Mouse (Mus musculus) limb, embryonic 10.5 days (tissue): Measurements from ENCODE around the gene Pole4. TPM values are rescaled to one million over a fixed set of nuclear protein-coding genes. Genes with fewer than 3 reads are reported as not detected.
A peak's percentile ranks its signal among the peaks of the same experiment; 100 is the strongest.

ENCODE experiments used
- DNase-seq: peaks from one replicate; pipeline ENCODE4 v3.0.0-alpha.2; 2017; ENCODE audit warnings: low spot score
- H3K27ac ChIP-seq: fragments of 300-500 bp; sonication (generic); 2 replicates; pipeline ENCODE4 v1.5.1; 2016; ENCODE audit warnings: mild to moderate bottlenecking
- H3K27me3 ChIP-seq: fragments of 300-500 bp; sonication (generic); 2 replicates; pipeline ENCODE4 v1.6.1; 2016; ENCODE audit warnings: low read depth, mild to moderate bottlenecking; ENCODE audit not compliant: poor library complexity, severe bottlenecking
- H3K36me3 ChIP-seq: fragments of 300-500 bp; sonication (generic); 2 replicates; pipeline ENCODE4 v1.6.1; 2016; ENCODE audit warnings: mild to moderate bottlenecking, moderate library complexity
- H3K4me1 ChIP-seq: fragments of 300-500 bp; sonication (generic); 2 replicates; pipeline ENCODE4 v1.6.1; 2016
- H3K4me3 ChIP-seq: fragments of 300-500 bp; sonication (generic); 2 replicates; pipeline ENCODE4 v1.5.1; 2016; ENCODE audit warnings: mild to moderate bottlenecking, moderate library complexity
- H3K9me3 ChIP-seq: fragments of 300-500 bp; sonication (generic); replicated peaks from 2 replicates; pipeline ENCODE4 v1.6.1; 2016; ENCODE audit warnings: mild to moderate bottlenecking
- WGBS: fragments of 180-500 bp; shearing (Covaris S2); methylation state at CpG from one replicate; pipeline ENCODE4 v1.1.7; 2016; 5-methylcytosine and 5-hydroxymethylcytosine counted together
- polyA plus RNA-seq: library from polyadenylated mRNA; unstranded; fragments of >200 nt; fragmentation: Nextera tagmentation; extraction: Ambion mirVana; gene quantifications from 2 replicates; pipeline ENCODE4 v1.2.1, GENCODE M21; 2016

The Pole4 gene
- polyA plus RNA-seq, 1 experiment from 2014 or later: 92.5 TPM

DNA sequence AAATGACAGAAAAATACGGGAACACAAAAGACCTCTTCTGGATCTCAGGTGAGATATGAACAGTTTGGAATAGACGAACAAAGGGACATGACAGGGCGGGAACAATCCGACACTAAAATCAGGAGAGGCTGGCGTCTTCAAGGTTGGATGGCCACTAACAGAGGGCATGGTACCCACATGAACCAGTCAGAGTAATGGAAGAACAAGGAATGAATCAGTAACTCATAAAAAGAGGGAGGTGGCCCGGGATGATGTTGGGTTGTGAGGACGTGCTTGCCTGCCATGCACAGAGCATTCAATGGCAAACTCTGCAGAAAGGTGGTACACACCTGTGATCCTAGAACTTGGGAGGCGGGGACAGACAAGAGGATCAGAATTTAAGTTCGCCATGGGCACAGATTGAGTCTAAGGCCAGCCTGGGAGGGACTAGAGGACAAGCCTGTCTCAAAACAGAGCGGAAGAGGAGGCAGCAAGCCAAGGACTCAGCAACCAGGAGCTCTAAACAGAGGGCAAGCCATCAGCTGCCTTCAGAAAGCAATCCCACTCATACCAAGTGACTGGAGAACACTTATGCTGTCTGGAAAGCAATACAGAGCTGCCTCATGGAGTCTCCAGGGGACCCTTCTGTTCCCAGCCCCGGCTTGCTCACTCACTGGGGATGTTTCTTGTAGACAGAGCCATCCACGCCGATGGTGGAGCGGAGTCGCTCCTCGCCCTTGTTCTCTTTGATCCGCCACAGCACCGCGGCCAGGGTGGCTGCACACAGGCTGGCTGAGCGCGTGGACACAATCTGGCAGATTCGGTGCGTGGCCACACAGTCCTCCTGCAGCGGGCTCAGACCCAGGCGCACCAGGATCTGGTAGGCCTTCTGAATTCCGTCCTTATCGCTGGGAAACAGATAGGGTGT lies 32.7 kb upstream of the Pole4 start:
- whole genome bisulfite sequencing: 95% methylated on average over 27 of the region's 27 CpGs
- Histone ChIP-seq H3K9me3 (no peaks in the 10 kb centered on the region), H3K4me1 (no peaks in the 10 kb centered on the region), H3K4me3 (no peak overlapping the region), H3K36me3 (peaks cover 87% of the 10 kb centered on the region), H3K27ac (no peak overlapping the region), H3K27me3 (no peaks in the 10 kb centered on the region)
- no peak for DNase-seq

GRCm38 (mm10) chr6:82736626-82737600 lies 31.7 kb upstream of the Pole4 start:
- Histone ChIP-seq H3K4me3 (no peak overlapping the region), H3K36me3 (peaks cover 83% of the 10 kb centered on the region)
- WGBS: 94% methylated on average over 25 of the region's 25 CpGs

GRCm38 (mm10) chr6:82735347-82735746 lies 30.2 kb upstream of the Pole4 start:
- no peaks in the 10 kb centered on the region for H3K4me1 ChIP-seq
- H3K36me3 ChIP-seq: peaks cover 89% of the 10 kb centered on the region
- H3K9me3 ChIP-seq: no peaks in the 10 kb centered on the region
- no peak overlapping the region for H3K4me3 ChIP-seq
- no peak for DNase-seq
- 92% methylated on average over 7 of the region's 7 CpGs for WGBS
- no peak overlapping the region for H3K27ac ChIP-seq
- H3K27me3 ChIP-seq: no peaks in the 10 kb centered on the region

More at GRCm38 (mm10) chr6:82736626-82737600, 31.7 kb upstream of the Pole4 start:
- no peaks in the 10 kb centered on the region for H3K27me3 ChIP-seq
- no peaks in the 10 kb centered on the region for H3K9me3 ChIP-seq
- DNase-seq: no peak
- no peak overlapping the region for H3K27ac ChIP-seq
- H3K4me1 ChIP-seq: no peaks in the 10 kb centered on the region

- no peak overlapping the region for H3K4me3 ChIP-seq
- no peaks in the 10 kb centered on the region for H3K27me3 ChIP-seq
- peaks cover 93% of the 10 kb centered on the region for H3K36me3 ChIP-seq
- no peak for DNase-seq
- no peak overlapping the region for H3K27ac ChIP-seq
- H3K4me1 ChIP-seq: peaks cover 2% of the 10 kb centered on the region; the same call in 1 of the 2 replicates
- WGBS: 94% methylated on average over 21 of the region's 21 CpGs
- H3K9me3 ChIP-seq: no peaks in the 10 kb centered on the region
Observed at GRCm38 (mm10) chr6:82728635-82729034, 23.5 kb upstream of the Pole4 start.

- DNase-seq: no peak
- H3K27me3 ChIP-seq: no peaks in the 10 kb centered on the region
- peaks cover 85% of the 10 kb centered on the region for H3K36me3 ChIP-seq
- peaks cover 10% of the 10 kb centered on the region for H3K4me1 ChIP-seq
- no peaks in the 10 kb centered on the region for H3K9me3 ChIP-seq
- H3K27ac ChIP-seq: no peak overlapping the region
- no peak overlapping the region for H3K4me3 ChIP-seq
- 95% methylated on average over 13 of the region's 13 CpGs for WGBS
Observed at GRCm38 (mm10) chr6:82727206-82727605, 22.0 kb upstream of the Pole4 start.

GRCm38 (mm10) chr6:82723321-82723720 lies 18.2 kb upstream of the Pole4 start:
- H3K4me3 ChIP-seq: no peak overlapping the region
- 56% methylated on average over 5 of the region's 5 CpGs for WGBS
- H3K36me3 ChIP-seq: peaks cover 47% of the 10 kb centered on the region
- no peaks in the 10 kb centered on the region for H3K9me3 ChIP-seq
- H3K27me3 ChIP-seq: no peaks in the 10 kb centered on the region
- peaks cover 10% of the 10 kb centered on the region for H3K4me1 ChIP-seq
- H3K27ac ChIP-seq: peak overlapping the region; percentile 76
- DNase-seq: no peak

DNA sequence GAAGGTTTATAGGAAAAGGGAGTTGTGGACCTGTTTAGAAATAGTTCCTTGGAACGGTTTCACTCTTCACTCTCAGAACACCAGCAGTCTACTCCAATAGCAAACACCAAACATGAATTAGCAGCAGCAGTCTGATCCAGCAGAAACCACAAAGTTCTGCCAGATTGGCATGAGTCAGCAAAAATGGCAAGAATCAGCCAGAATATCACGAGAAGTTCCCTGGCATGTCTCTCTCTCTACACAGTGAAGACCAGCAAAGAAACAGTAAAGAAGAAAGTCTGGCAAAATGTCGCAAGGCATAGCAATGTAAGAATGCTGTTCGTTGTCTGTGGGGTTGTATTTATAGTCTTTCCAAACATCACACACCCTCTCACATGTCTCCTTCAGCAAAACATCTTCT lies 11.0 kb upstream of the Pole4 start:
- Histone ChIP-seq H3K36me3 (no peaks in the 10 kb centered on the region), H3K9me3 (no peaks in the 10 kb centered on the region), H3K27ac (no peak overlapping the region), H3K4me1 (no peaks in the 10 kb centered on the region), H3K4me3 (no peak overlapping the region), H3K27me3 (no peaks in the 10 kb centered on the region)
- WGBS: 90% methylated on average over 4 of the region's 4 CpGs
- DNase-seq: no peak

DNA sequence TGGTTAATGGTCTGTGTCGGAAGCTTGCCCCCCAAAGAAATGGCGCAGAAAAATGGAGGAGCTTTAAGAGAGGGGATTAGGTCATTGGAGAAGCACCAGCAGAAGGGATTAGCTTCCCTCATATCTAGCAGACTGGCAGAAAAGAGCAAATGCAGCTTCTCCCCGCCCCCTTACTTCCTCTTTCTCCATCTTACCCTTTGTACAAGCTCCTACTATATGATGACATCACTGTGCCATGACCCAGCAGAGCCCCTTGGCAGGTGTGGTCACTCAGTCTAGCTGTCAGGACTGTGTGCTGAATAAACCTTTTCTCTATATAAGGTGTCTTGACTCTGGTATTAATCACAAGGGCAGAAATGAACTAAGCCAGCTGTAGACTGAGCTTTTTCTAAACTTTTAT lies 10.5 kb upstream of the Pole4 start:
- Histone ChIP-seq H3K36me3 (no peaks in the 10 kb centered on the region), H3K27ac (no peak overlapping the region), H3K4me1 (no peaks in the 10 kb centered on the region), H3K4me3 (no peak overlapping the region), H3K27me3 (no peaks in the 10 kb centered on the region), H3K9me3 (no peaks in the 10 kb centered on the region)
- no peak for DNase-seq
- WGBS: 97% methylated on average over 3 of the region's 3 CpGs

DNA sequence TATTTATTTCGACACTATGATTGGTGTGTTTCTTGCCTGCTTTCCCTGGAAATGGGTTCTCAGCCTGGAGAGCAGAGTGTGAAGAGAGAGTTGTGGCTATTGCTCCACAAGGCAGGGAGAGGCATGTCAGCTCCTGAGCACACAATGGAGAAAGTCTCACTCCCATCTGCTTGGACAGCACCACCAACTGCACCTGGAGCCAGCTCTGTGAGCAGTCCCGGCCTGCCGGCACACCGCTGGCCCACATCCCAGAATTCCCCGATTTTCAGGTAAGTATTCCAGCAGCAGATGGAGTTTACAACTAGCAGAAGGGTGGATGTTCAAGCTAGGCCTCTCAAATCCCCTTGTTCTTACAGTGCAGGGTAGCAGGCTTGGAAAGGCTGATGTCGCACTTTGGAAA lies 10.1 kb upstream of the Pole4 start:
- Histone ChIP-seq H3K27me3 (no peaks in the 10 kb centered on the region), H3K36me3 (no peaks in the 10 kb centered on the region), H3K4me1 (no peaks in the 10 kb centered on the region), H3K27ac (no peak overlapping the region), H3K4me3 (no peak overlapping the region), H3K9me3 (no peaks in the 10 kb centered on the region)
- WGBS: 89% methylated on average over 6 of the region's 6 CpGs
- DNase-seq: no peak

- WGBS: 94% methylated on average over 5 of the region's 5 CpGs
- no peaks in the 10 kb centered on the region for H3K27me3 ChIP-seq
- no peaks in the 10 kb centered on the region for H3K9me3 ChIP-seq
- H3K27ac ChIP-seq: no peak overlapping the region
- H3K4me1 ChIP-seq: no peaks in the 10 kb centered on the region
- no peaks in the 10 kb centered on the region for H3K36me3 ChIP-seq
- DNase-seq: no peak
- no peak overlapping the region for H3K4me3 ChIP-seq
Observed at GRCm38 (mm10) chr6:82714841-82715240, 9.7 kb upstream of the Pole4 start.

- no peak overlapping the region for H3K4me3 ChIP-seq
- H3K9me3 ChIP-seq: no peaks in the 10 kb centered on the region
- no peaks in the 10 kb centered on the region for H3K4me1 ChIP-seq
- WGBS: 16% methylated on average over 3 of the region's 3 CpGs
- peak; percentile 80 for DNase-seq
- H3K27ac ChIP-seq: no peak overlapping the region
- H3K27me3 ChIP-seq: no peaks in the 10 kb centered on the region
- H3K36me3 ChIP-seq: no peaks in the 10 kb centered on the region
Observed at GRCm38 (mm10) chr6:82714243-82714642, 9.1 kb upstream of the Pole4 start.

DNA sequence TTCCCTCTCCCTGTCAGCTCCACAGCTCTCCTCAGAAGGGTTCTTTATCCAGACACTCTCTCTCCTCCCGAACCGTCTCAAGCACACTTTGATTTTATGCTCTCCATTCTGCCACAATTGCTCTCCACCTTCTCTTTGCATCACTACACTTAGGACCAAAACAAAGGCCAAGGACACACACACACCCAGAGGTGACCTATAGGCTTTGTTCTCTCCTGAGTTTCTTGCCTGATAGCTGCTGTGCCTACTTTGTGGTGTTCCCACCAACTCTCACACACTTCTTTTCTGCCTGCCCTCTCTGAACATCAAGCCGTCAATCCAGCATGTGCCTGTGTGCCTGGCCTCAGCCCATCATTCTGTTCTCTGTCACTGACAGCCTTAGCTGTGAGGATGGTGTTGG lies 2.6 kb upstream of the Pole4 start:
- H3K4me1 ChIP-seq: no peaks in the 10 kb centered on the region
- 81% methylated on average over 3 of the region's 3 CpGs for WGBS
- H3K4me3 ChIP-seq: no peak overlapping the region
- no peaks in the 10 kb centered on the region for H3K27me3 ChIP-seq
- no peaks in the 10 kb centered on the region for H3K36me3 ChIP-seq
- no peak overlapping the region for H3K27ac ChIP-seq
- no peak for DNase-seq
- no peaks in the 10 kb centered on the region for H3K9me3 ChIP-seq

- no peaks in the 10 kb centered on the region for H3K9me3 ChIP-seq
- WGBS: 92% methylated on average over 10 of the region's 10 CpGs
- H3K36me3 ChIP-seq: no peaks in the 10 kb centered on the region
- H3K4me1 ChIP-seq: no peaks in the 10 kb centered on the region; the same call in 1 of the 2 replicates
- H3K27ac ChIP-seq: no peak overlapping the region
- H3K4me3 ChIP-seq: no peak overlapping the region
- no peaks in the 10 kb centered on the region for H3K27me3 ChIP-seq
- DNase-seq: no peak
Observed at GRCm38 (mm10) chr6:82707241-82707640, 2.1 kb upstream of the Pole4 start.
